Mouse (Mus musculus): ENCODE data around the gene Ttc25. TPM values are rescaled to one million over a fixed set of nuclear protein-coding genes. Genes with fewer than 3 reads are reported as not detected.
A peak's percentile ranks its signal among the peaks of the same experiment; 100 is the strongest.

The Ttc25 gene
- total RNA-seq (2021) = under 1 TPM; 0.20 to 0.31 TPM

- DNase-seq (ENCODE audit: low spot score) = peak; percentile 78
- intact Hi-C loops (cut with DNase I) = loop anchor here (5.0 kb wide), 1 partner anchor 188 kb away; the partner anchor contains the start of gene Hap1
These were observed at the start of gene Ttc25 for GRCm38 (mm10) chr11:100544832-100545745. Gene Ttc25 (plus strand): TSS chr11:100545607.

GRCm38 (mm10) chr11:100500241-100500640 lies 45.2 kb upstream of the Ttc25 start:
- no peak for DNase-seq (ENCODE audit: low spot score)
- intact Hi-C loops (cut with DNase I) = no loop called here

GRCm38 (mm10) chr11:100500651-100501050 lies 44.8 kb upstream of the Ttc25 start:
- no peak for DNase-seq (ENCODE audit: low spot score)
- intact Hi-C loops (cut with DNase I) = no loop called here

GRCm38 (mm10) chr11:100501321-100501720 lies 44.1 kb upstream of the Ttc25 start:
- intact Hi-C loops (cut with DNase I) = no loop called here
- no peak for DNase-seq (ENCODE audit: low spot score)

- intact Hi-C loops (cut with DNase I) = no loop called here
- DNase-seq (ENCODE audit: low spot score) = no peak
These were observed 40.3 kb upstream of the Ttc25 start for GRCm38 (mm10) chr11:100504990-100505660.

GRCm38 (mm10) chr11:100505997-100506396 lies 39.4 kb upstream of the Ttc25 start:
- intact Hi-C loops (cut with DNase I) = no loop called here
- no peak for DNase-seq (ENCODE audit: low spot score)

- intact Hi-C loops (cut with DNase I) = no loop called here
- DNase-seq (ENCODE audit: low spot score) = no peak
These were observed 34.9 kb upstream of the Ttc25 start for GRCm38 (mm10) chr11:100510556-100510955.

- DNase-seq (ENCODE audit: low spot score) = no peak
- intact Hi-C loops (cut with DNase I) = loop anchor here (2.0 kb wide), 1 partner anchor 42 kb away; no protein-coding TSS in a partner anchor
These were observed 33.0 kb upstream of the Ttc25 start for GRCm38 (mm10) chr11:100512384-100512783.

GRCm38 (mm10) chr11:100513716-100514115 lies 31.7 kb upstream of the Ttc25 start:
- no peak for DNase-seq (ENCODE audit: low spot score)
- intact Hi-C loops (cut with DNase I) = loop anchor here (2.0 kb wide), 1 partner anchor 41 kb away; no protein-coding TSS in a partner anchor

- DNase-seq (ENCODE audit: low spot score) = no peak
- intact Hi-C loops (cut with DNase I) = no loop called here
These were observed 30.3 kb upstream of the Ttc25 start for GRCm38 (mm10) chr11:100515061-100515460.

- intact Hi-C loops (cut with DNase I) = no loop called here
- DNase-seq (ENCODE audit: low spot score) = no peak
These were observed 29.6 kb upstream of the Ttc25 start for GRCm38 (mm10) chr11:100515789-100516188.

- intact Hi-C loops (cut with DNase I) = no loop called here
These were observed 29.1 kb upstream of the Ttc25 start for GRCm38 (mm10) chr11:100516291-100516690.

GRCm38 (mm10) chr11:100518188-100518591 lies 27.2 kb upstream of the Ttc25 start:
- intact Hi-C loops (cut with DNase I) = no loop called here
- no peak for DNase-seq (ENCODE audit: low spot score)

More at GRCm38 (mm10) chr11:100516291-100516690, 29.1 kb upstream of the Ttc25 start:
- no peak for DNase-seq (ENCODE audit: low spot score)

- DNase-seq (ENCODE audit: low spot score) = no peak
- intact Hi-C loops (cut with DNase I) = no loop called here
These were observed 26.2 kb upstream of the Ttc25 start for GRCm38 (mm10) chr11:100519188-100519587.

- no peak for DNase-seq (ENCODE audit: low spot score)
- intact Hi-C loops (cut with DNase I) = no loop called here
These were observed 24.6 kb upstream of the Ttc25 start for GRCm38 (mm10) chr11:100520838-100521237.

- peak; percentile 14 for DNase-seq (ENCODE audit: low spot score)
- intact Hi-C loops (cut with DNase I) = no loop called here
These were observed 21.0 kb upstream of the Ttc25 start for GRCm38 (mm10) chr11:100524358-100524757.

- no peak for DNase-seq (ENCODE audit: low spot score)
- intact Hi-C loops (cut with DNase I) = no loop called here
These were observed 20.3 kb upstream of the Ttc25 start for GRCm38 (mm10) chr11:100524987-100525630.

- no peak for DNase-seq (ENCODE audit: low spot score)
- intact Hi-C loops (cut with DNase I) = no loop called here
These were observed 19.2 kb upstream of the Ttc25 start for GRCm38 (mm10) chr11:100526052-100526816.

GRCm38 (mm10) chr11:100527066-100527457 lies 18.3 kb upstream of the Ttc25 start:
- intact Hi-C loops (cut with DNase I) = no loop called here
- peak; percentile 27 for DNase-seq (ENCODE audit: low spot score)

Data from heart, postnatal 25 days (tissue).